Mouse (Mus musculus) heart, adult 2 months (tissue): ENCODE results near the gene Epha2. TPM values are rescaled to one million over a fixed set of nuclear protein-coding genes. Genes with fewer than 3 reads are reported as not detected.

Experiments used
- DNase-seq, 2 experiments: peaks; one replicate each; pipeline ENCODE4 v3.0.0; 2021
- H3K27ac ChIP-seq: fragments of 200-600 bp; 2 replicates; pipeline ENCODE4 v1.8.1; 2022
- H3K27me3 ChIP-seq: fragments of 200-500 bp; 2 replicates; pipeline ENCODE4 v1.6.1; 2012; ENCODE audit warnings: mild to moderate bottlenecking, low read length, inconsistent platforms, mixed read lengths; ENCODE audit not compliant: control insufficient read depth, insufficient read depth
- H3K36me3 ChIP-seq: fragments of 200-500 bp; 2 replicates; pipeline ENCODE4 v1.6.1; 2012; ENCODE audit warnings: low read length, inconsistent platforms; ENCODE audit not compliant: control insufficient read depth, insufficient read depth
- H3K4me1 ChIP-seq: fragments of 200-500 bp; 2 replicates; pipeline ENCODE4 v1.6.1; 2011; ENCODE audit warnings: low read length; ENCODE audit not compliant: control insufficient read depth, insufficient read depth
- H3K4me3 ChIP-seq: fragments of 200-600 bp; 2 replicates; pipeline ENCODE4 v1.8.1; 2022
- H3K79me2 ChIP-seq: fragments of 200-500 bp; replicated peaks from 2 replicates; pipeline ENCODE4 v1.6.1; 2012; ENCODE audit warnings: mild to moderate bottlenecking, inconsistent platforms, low read length, moderate library complexity, mixed read lengths; ENCODE audit not compliant: control insufficient read depth, insufficient read depth
- H3K9ac ChIP-seq: fragments of 200-500 bp; 2 replicates; pipeline ENCODE4 v1.6.1; 2012; ENCODE audit warnings: low read depth, mild to moderate bottlenecking, control low read depth, inconsistent platforms, low read length, mixed read lengths
- CTCF ChIP-seq: fragments of 200-600 bp; IDR thresholded peaks from 2 replicates; pipeline ENCODE4 v1.8.1; 2022; ENCODE audit warnings: antibody characterized with exemption, mild to moderate bottlenecking, moderate library complexity
- EP300 ChIP-seq: fragments of 200-500 bp; IDR thresholded peaks from 2 replicates; pipeline ENCODE4 v1.6.1; 2011; ENCODE audit warnings: low read depth, low read length, control low read depth; ENCODE audit not compliant: insufficient read depth
- POLR2A ChIP-seq: fragments of 200-500 bp; IDR thresholded peaks from 2 replicates; pipeline ENCODE4 v1.6.1; 2011; ENCODE audit warnings: mild to moderate bottlenecking, low read depth, low read length, control low read depth; ENCODE audit not compliant: insufficient read depth
- WGBS: fragments of 180-500 bp; shearing (Covaris S2); methylation state at CpG from one replicate; pipeline ENCODE4 v1.1.7; 2018; 5-methylcytosine and 5-hydroxymethylcytosine counted together
- intact Hi-C: fragments of 180-260 bp; cut with DNase I; formaldehyde crosslinking; loops from one replicate; pipeline ENCODE4 v1.15.1; 2025
- polyA plus RNA-seq: library from polyadenylated mRNA; depleted of rRNA; stranded (reverse); fragments of >200 nt; gene quantifications from 2 replicates; pipeline ENCODE4 v1.2.3, GENCODE M21; 2012
- total RNA-seq, 2 experiments: library from RNA; stranded (reverse); gene quantifications; 2 replicates each; pipeline ENCODE4 v1.2.3; 2021

The Epha2 gene
- total and polyA plus RNA-seq, 3 experiments = 5.5 to 7.7 (median 7.0) TPM

DNA sequence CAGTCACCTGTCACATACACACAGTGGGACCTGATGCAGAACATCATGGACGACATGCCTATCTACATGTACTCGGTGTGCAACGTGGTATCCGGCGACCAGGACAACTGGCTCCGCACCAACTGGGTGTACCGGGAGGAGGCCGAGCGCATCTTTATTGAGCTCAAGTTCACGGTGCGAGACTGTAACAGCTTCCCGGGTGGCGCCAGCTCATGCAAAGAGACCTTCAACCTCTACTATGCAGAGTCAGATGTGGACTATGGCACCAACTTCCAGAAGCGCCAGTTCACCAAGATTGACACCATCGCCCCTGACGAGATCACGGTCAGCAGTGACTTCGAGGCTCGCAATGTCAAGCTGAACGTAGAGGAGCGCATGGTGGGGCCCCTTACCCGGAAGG lies 7.3 kb downstream of the Epha2 start:
- H3K79me2 ChIP-seq = no peaks in the 10 kb centered on the region; the same call in 1 of the 2 replicates
- 97% methylated on average over 22 of the region's 22 CpGs for WGBS
- intact Hi-C loops = no loop called here
- H3K4me3 ChIP-seq = no peak overlapping the region
- peaks cover 19% of the 10 kb centered on the region for H3K4me1 ChIP-seq
- H3K9ac ChIP-seq = no peak overlapping the region
- TF ChIP-seq CTCF (no peak), EP300 (no peak), POLR2A (no peak)
- H3K36me3 ChIP-seq = peaks cover 9% of the 10 kb centered on the region
- no peak overlapping the region for H3K27ac ChIP-seq
- H3K27me3 ChIP-seq = no peaks in the 10 kb centered on the region
- DNase-seq = no peak

DNA sequence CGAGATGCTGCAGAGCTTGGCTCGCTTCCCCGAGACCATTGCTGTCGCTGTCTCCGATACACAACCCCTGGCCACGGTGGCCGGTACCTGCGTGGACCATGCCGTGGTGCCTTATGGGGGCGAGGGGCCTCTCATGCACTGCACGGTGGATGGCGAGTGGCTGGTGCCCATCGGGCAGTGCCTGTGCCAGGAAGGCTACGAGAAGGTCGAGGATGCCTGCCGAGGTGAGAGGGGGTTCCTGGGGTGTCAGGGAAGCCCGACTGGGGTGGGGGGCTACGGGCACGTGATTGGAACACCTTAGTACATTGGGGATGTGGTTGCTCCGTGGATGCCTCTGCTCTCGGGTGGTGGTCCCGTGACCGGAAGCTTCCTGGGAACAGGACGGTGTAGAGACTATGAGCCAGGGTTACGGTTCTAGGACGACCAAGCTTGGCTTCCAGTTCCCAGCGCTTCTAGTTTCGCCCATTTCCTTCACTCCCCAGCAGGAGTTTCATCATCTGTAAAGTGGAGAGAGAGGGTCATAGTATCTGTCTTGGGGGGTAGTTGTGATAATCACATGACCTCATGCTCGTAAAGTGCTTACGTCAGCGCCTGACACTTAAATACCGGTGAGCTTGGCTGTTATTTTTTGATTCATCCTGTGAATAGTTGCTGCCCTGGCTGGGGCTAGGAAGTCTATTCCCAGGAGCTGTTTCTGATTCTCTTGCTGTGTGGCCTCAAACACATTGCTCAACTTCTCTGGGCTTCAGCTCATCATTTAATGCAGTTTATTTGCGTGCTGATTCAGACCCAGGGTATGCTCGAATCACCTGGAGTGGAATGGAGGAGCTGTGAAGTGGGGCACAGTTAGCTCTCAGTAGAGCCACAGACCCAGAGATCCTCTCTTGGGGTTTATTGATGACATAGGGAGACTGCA lies 8.1 kb downstream of the Epha2 start:
- TF ChIP-seq POLR2A (no peak), EP300 (no peak), CTCF (no peak)
- H3K27ac ChIP-seq = peak overlapping the region; percentile 71; the same call in 1 of the 2 replicates
- intact Hi-C loops = no loop called here
- no peak for DNase-seq
- WGBS = 83% methylated on average over 34 of the region's 34 CpGs
- H3K4me1 ChIP-seq = peaks cover 24% of the 10 kb centered on the region
- H3K79me2 ChIP-seq = no peaks in the 10 kb centered on the region; the same call in 1 of the 2 replicates
- no peak overlapping the region for H3K9ac ChIP-seq
- no peak overlapping the region for H3K4me3 ChIP-seq
- no peaks in the 10 kb centered on the region for H3K27me3 ChIP-seq
- H3K36me3 ChIP-seq = peaks cover 9% of the 10 kb centered on the region

DNA sequence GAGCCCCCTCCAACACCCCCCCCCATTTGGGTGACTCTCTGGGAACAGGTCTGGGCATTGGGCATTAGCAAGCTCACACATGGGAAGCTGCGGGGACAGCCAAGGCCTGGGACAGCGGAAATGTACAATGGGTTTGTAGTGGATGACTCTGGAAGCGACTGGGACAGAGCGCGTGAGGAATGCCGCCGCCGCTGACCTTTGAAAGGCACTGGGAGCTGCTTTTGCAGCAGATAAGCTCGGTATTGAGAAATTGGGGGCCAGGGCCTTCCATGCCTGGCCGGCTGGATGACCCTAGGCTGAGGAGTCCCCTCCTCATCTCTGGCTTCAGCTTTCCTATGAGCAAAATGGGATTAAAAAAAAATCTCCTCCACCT lies 8.7 kb downstream of the Epha2 start:
- no peaks in the 10 kb centered on the region; the same call in 1 of the 2 replicates for H3K79me2 ChIP-seq
- peak overlapping the region; percentile 71 for H3K27ac ChIP-seq
- H3K9ac ChIP-seq = 0 out of 2 replicates have a peak overlapping the region, but pooled peaks have one; percentile 10
- H3K36me3 ChIP-seq = peaks cover 9% of the 10 kb centered on the region
- TF ChIP-seq CTCF = no peak
- 0 out of 2 replicates have a peak, but pooled peaks have one; percentile 15 for TF ChIP-seq EP300
- DNase-seq = peak in 1 of 2 experiments; percentile 51
- peaks cover 27% of the 10 kb centered on the region for H3K4me1 ChIP-seq
- 17% methylated on average over 10 of the region's 10 CpGs for WGBS
- H3K27me3 ChIP-seq = no peaks in the 10 kb centered on the region
- no peak overlapping the region for H3K4me3 ChIP-seq
- intact Hi-C loops = no loop called here

DNA sequence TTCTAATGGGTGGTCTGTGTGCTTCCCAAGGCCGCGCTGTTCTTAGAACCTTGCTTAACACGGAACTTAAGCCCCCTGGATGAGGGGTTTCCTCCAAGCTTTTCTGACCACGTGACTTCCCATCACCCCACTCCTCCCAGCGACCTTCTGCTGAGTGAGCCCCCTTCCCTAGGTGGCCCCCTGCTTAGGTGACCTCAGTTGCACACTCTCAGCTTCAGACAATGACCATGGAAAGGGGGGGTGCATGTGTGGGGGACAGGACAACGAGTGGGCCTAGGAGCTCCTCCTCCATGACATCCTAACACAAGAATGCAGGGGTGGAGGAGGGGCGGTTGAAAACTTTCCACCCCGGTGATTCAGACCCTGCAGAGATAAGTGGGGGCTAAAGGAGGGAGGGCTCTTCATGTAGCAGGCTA lies 9.2 kb downstream of the Epha2 start:
- WGBS = 15% methylated on average over 8 of the region's 8 CpGs
- peak; percentile 74 to 81 for DNase-seq
- no peaks in the 10 kb centered on the region; the same call in 1 of the 2 replicates for H3K79me2 ChIP-seq

DNA sequence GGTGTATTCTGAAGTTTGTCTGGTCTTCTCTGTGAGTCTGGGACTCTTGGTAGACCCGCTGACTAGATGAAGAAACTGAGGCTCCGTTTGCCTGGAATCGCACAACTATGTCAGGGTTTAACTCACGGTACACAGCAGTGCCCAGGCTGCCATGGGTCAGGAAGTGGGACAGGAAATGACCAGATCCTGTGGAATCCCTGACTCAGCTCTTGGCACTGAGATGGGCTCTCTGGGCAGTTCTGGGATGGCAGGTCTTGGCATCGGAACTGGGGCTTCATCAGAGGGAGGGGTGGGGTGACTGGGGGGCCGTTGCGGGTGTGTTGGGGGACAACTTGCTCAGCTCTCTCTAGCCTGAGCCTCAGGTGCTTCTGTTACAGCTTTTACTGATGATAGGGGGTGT lies 10.0 kb downstream of the Epha2 start:
- peak overlapping the region; percentile 71 for H3K27ac ChIP-seq
- no peak overlapping the region for H3K9ac ChIP-seq
- H3K4me1 ChIP-seq = peaks cover 30% of the 10 kb centered on the region
- no peak for TF ChIP-seq POLR2A
- H3K27me3 ChIP-seq = no peaks in the 10 kb centered on the region
- H3K4me3 ChIP-seq = no peak overlapping the region
- WGBS = 44% methylated on average over 7 of the region's 7 CpGs
- DNase-seq = peak in 1 of 2 experiments; percentile 58
- intact Hi-C loops = no loop called here
- no peaks in the 10 kb centered on the region; the same call in 1 of the 2 replicates for H3K79me2 ChIP-seq
- peaks cover 9% of the 10 kb centered on the region for H3K36me3 ChIP-seq

More for the DNA sequence above, 9.2 kb downstream of the Epha2 start:
- Histone ChIP-seq H3K36me3 (peaks cover 9% of the 10 kb centered on the region), H3K4me3 (no peak overlapping the region), H3K27ac (peak overlapping the region; percentile 71), H3K4me1 (peaks cover 27% of the 10 kb centered on the region), H3K9ac (peak overlapping the region; percentile 16; the same call in 1 of the 2 replicates), H3K27me3 (no peaks in the 10 kb centered on the region)
- intact Hi-C loops = no loop called here
- TF ChIP-seq EP300 = peak; percentile 82
- TF ChIP-seq CTCF = no peak

DNA sequence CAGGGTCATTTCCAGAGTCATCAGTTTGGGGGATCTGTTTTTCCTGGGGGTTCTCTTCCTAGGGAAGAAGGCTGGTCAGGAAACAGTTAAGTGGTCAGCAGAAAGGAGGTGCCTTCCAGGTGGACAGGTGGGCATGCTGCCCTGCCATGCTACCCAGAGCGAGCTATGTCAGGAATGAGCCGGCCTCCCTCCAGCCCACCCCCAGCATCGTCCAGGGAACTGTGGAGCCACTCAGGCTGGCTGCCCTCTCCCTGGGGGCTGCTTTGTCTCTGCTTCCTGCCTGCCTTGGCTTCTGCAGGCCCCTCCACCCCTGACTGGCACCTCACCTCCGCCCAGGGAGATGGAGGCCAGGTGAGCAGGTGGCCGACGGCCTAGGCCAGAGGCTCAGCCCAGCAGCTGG lies 10.5 kb downstream of the Epha2 start:
- no peak overlapping the region for H3K9ac ChIP-seq
- intact Hi-C loops = no loop called here
- TF ChIP-seq POLR2A = no peak
- TF ChIP-seq CTCF = no peak
- TF ChIP-seq EP300 = no peak
- 43% methylated on average over 6 of the region's 6 CpGs for WGBS
- H3K27ac ChIP-seq = peak overlapping the region; percentile 23
- no peak for DNase-seq
- H3K79me2 ChIP-seq = no peaks in the 10 kb centered on the region; the same call in 1 of the 2 replicates
- no peaks in the 10 kb centered on the region for H3K27me3 ChIP-seq
- H3K4me3 ChIP-seq = no peak overlapping the region
- peaks cover 9% of the 10 kb centered on the region for H3K36me3 ChIP-seq
- H3K4me1 ChIP-seq = peaks cover 35% of the 10 kb centered on the region
